ENCODE assay signal across 8 mouse cellular contexts in genomic region chr7:29289856-29290255, GRCm38 (mm10). TPM values are rescaled to one million over a fixed set of nuclear protein-coding genes. Genes with fewer than 3 reads are reported as not detected.
A peak's percentile ranks its signal among the peaks of the same experiment; 100 is the strongest.
DNase-seq lines count a peak whose midpoint lies in the region; ATAC-seq and TF ChIP-seq lines count a peak whose summit lies in the region.

No protein-coding gene starts in this region.

- H3K27me3 ChIP-seq in kidney, embryonic 14.5 days (ENCODE audit: control insufficient read depth, insufficient read depth, low read length) = peaks cover 7% of the 10 kb centered on the region
- H3K27me3 ChIP-seq in embryonic facial prominence, embryonic 15.5 days = no peaks in the 10 kb centered on the region
- H3K27me3 ChIP-seq in intestine, postnatal 0 days (replicated peaks; ENCODE audit: control insufficient read depth, insufficient read depth, low read length) = no peaks in the 10 kb centered on the region
- peaks cover 43% of the 10 kb centered on the region for H3K27me3 ChIP-seq in midbrain, embryonic 12.5 days

- no peak for DNase-seq in kidney, postnatal 36 days
- DNase-seq in urinary bladder, postnatal 25 days (ENCODE audit: low spot score) = no peak
- no peak for DNase-seq in retina, embryonic 14.5 days (ENCODE audit: low spot score)

- no peak for TF ChIP-seq CTCF in intestine, postnatal 0 days (IDR thresholded peaks at IDR 0.05; ENCODE audit: low read depth)

- H3K4me1 ChIP-seq in kidney, embryonic 14.5 days (ENCODE audit: control insufficient read depth, insufficient read depth, low read length) = peaks cover 44% of the 10 kb centered on the region
- H3K4me1 ChIP-seq in embryonic facial prominence, embryonic 15.5 days = peaks cover 50% of the 10 kb centered on the region
- H3K4me1 ChIP-seq in intestine, postnatal 0 days (replicated peaks; ENCODE audit: control insufficient read depth, insufficient read depth, low read length) = 0 out of 2 replicates have a peak, but pooled peaks cover 3% of the 10 kb centered on the region
- peaks cover 49% of the 10 kb centered on the region for H3K4me1 ChIP-seq in midbrain, embryonic 12.5 days

- 52% methylated on average over 6 of the region's 6 CpGs for WGBS in kidney, embryonic 14.5 days
- 59% methylated on average over 6 of the region's 6 CpGs for WGBS in embryonic facial prominence, embryonic 15.5 days
- WGBS in intestine, postnatal 0 days = 66% methylated on average over 6 of the region's 6 CpGs
- WGBS in midbrain, embryonic 12.5 days = 84% methylated on average over 6 of the region's 6 CpGs

- peak overlapping the region; percentile 70 for H3K27ac ChIP-seq in kidney, embryonic 14.5 days (ENCODE audit: low read depth, low read length)
- 0 out of 2 replicates have a peak overlapping the region, but pooled peaks have one; percentile 73 for H3K27ac ChIP-seq in embryonic facial prominence, embryonic 15.5 days (replicated peaks)
- H3K27ac ChIP-seq in intestine, postnatal 0 days (ENCODE audit: low read depth, low read length) = peak overlapping the region; percentile 50; the same call in 1 of the 2 replicates
- H3K27ac ChIP-seq in midbrain, embryonic 12.5 days (replicated peaks) = 0 out of 2 replicates have a peak overlapping the region, but pooled peaks have one; percentile 25

- peak overlapping the region; percentile 47; the same call in 1 of the 2 replicates for H3K9ac ChIP-seq in kidney, embryonic 14.5 days (ENCODE audit: low read depth, low read length)
- H3K9ac ChIP-seq in embryonic facial prominence, embryonic 15.5 days = 0 out of 2 replicates have a peak overlapping the region, but pooled peaks have one; percentile 33
- H3K9ac ChIP-seq in intestine, postnatal 0 days (ENCODE audit: low read depth, low read length) = peak overlapping the region; percentile 50
- peak overlapping the region; percentile 61; the same call in 1 of the 2 replicates for H3K9ac ChIP-seq in midbrain, embryonic 12.5 days (replicated peaks)

- H3K9me3 ChIP-seq in kidney, embryonic 14.5 days (ENCODE audit: control insufficient read depth, low read length) = no peaks in the 10 kb centered on the region
- H3K9me3 ChIP-seq in embryonic facial prominence, embryonic 15.5 days (replicated peaks) = no peaks in the 10 kb centered on the region
- H3K9me3 ChIP-seq in intestine, postnatal 0 days (ENCODE audit: control insufficient read depth) = no peaks in the 10 kb centered on the region
- no peaks in the 10 kb centered on the region for H3K9me3 ChIP-seq in midbrain, embryonic 12.5 days

- H3K4me3 ChIP-seq in kidney, embryonic 14.5 days (ENCODE audit: low read length) = peak overlapping the region; percentile 56
- peak overlapping the region; percentile 62 for H3K4me3 ChIP-seq in embryonic facial prominence, embryonic 15.5 days (replicated peaks)
- H3K4me3 ChIP-seq in intestine, postnatal 0 days (ENCODE audit: low read depth, low read length) = peak overlapping the region; percentile 59
- peak overlapping the region; percentile 53 for H3K4me3 ChIP-seq in midbrain, embryonic 12.5 days

- H3K36me3 ChIP-seq in kidney, embryonic 14.5 days (ENCODE audit: control insufficient read depth, insufficient read depth, low read length) = no peaks in the 10 kb centered on the region
- H3K36me3 ChIP-seq in embryonic facial prominence, embryonic 15.5 days = no peaks in the 10 kb centered on the region
- no peaks in the 10 kb centered on the region for H3K36me3 ChIP-seq in intestine, postnatal 0 days (ENCODE audit: control insufficient read depth, insufficient read depth)
- no peaks in the 10 kb centered on the region for H3K36me3 ChIP-seq in midbrain, embryonic 12.5 days

- no peak for ATAC-seq in kidney, embryonic 14.5 days (ENCODE audit: low FRiP score, low TSS enrichment)
- no peak for ATAC-seq in embryonic facial prominence, embryonic 15.5 days (ENCODE audit: insufficient number of reproducible peaks, low FRiP score, low TSS enrichment, low read depth)
- ATAC-seq in intestine, postnatal 0 days = no peak
- ATAC-seq in midbrain, embryonic 12.5 days (ENCODE audit: low FRiP score, low read depth) = no peak
- no peak for ATAC-seq in CD4-positive, CD25-positive, alpha-beta regulatory T cell, adult 4 months

- H3K4me2 ChIP-seq in kidney, embryonic 14.5 days (replicated peaks; ENCODE audit: low read depth, low read length) = peak overlapping the region; percentile 87
- peak overlapping the region; percentile 92 for H3K4me2 ChIP-seq in embryonic facial prominence, embryonic 15.5 days (replicated peaks)
- H3K4me2 ChIP-seq in intestine, postnatal 0 days (replicated peaks; ENCODE audit: low read depth) = peak overlapping the region; percentile 90
- H3K4me2 ChIP-seq in midbrain, embryonic 12.5 days (replicated peaks) = peak overlapping the region; percentile 85

RNA-seq across cellular contexts. Expression of gene Ppp1r14a, which starts 0.7 kb away (rescaled TPM):
- polyA plus RNA-seq in kidney, embryonic 14.5 days (2014; fragmentation: Nextera tagmentation; extraction: Ambion mirVana) = 19.3 and 27.7 TPM in 2 replicates
- polyA plus RNA-seq in embryonic facial prominence, embryonic 15.5 days (2015; fragmentation: Nextera tagmentation; extraction: Ambion mirVana) = 17.3 and 18.1 TPM in 2 replicates
- polyA plus RNA-seq in intestine, postnatal 0 days (2015; fragmentation: Nextera tagmentation; extraction: Ambion mirVana) = 35.2 and 37.0 TPM in 2 replicates
- polyA plus RNA-seq in midbrain, embryonic 12.5 days (2016; fragmentation: Nextera tagmentation; extraction: Ambion mirVana) = 19.2 and 20.0 TPM in 2 replicates
- polyA plus RNA-seq in CD4-positive, CD25-positive, alpha-beta regulatory T cell, adult 4 months (2017; shearing (Covaris generic)) = not detected

RNA-seq across cellular contexts. Expression of gene Spint2, which starts 8.1 kb away (rescaled TPM):
- 198 and 239 TPM in 2 replicates for polyA plus RNA-seq in kidney, embryonic 14.5 days (2014; fragmentation: Nextera tagmentation; extraction: Ambion mirVana)
- 212 and 261 TPM in 2 replicates for polyA plus RNA-seq in embryonic facial prominence, embryonic 15.5 days (2015; fragmentation: Nextera tagmentation; extraction: Ambion mirVana)
- 685 and 722 TPM in 2 replicates for polyA plus RNA-seq in intestine, postnatal 0 days (2015; fragmentation: Nextera tagmentation; extraction: Ambion mirVana)
- 23.8 and 25.7 TPM in 2 replicates for polyA plus RNA-seq in midbrain, embryonic 12.5 days (2016; fragmentation: Nextera tagmentation; extraction: Ambion mirVana)
- 10 to 100 TPM; 71.7 to 73.2 TPM for polyA plus RNA-seq in CD4-positive, CD25-positive, alpha-beta regulatory T cell, adult 4 months (2017; shearing (Covaris generic))

RNA-seq across cellular contexts. Expression of gene Dpf1, which starts 13.9 kb away (rescaled TPM):
- polyA plus RNA-seq in kidney, embryonic 14.5 days (2014; fragmentation: Nextera tagmentation; extraction: Ambion mirVana) = 4.5 and 5.5 TPM in 2 replicates
- 14.4 and 20.4 TPM in 2 replicates for polyA plus RNA-seq in embryonic facial prominence, embryonic 15.5 days (2015; fragmentation: Nextera tagmentation; extraction: Ambion mirVana)
- polyA plus RNA-seq in intestine, postnatal 0 days (2015; fragmentation: Nextera tagmentation; extraction: Ambion mirVana) = 1.7 TPM in 2 replicates
- polyA plus RNA-seq in midbrain, embryonic 12.5 days (2016; fragmentation: Nextera tagmentation; extraction: Ambion mirVana) = 115 and 119 TPM in 2 replicates
- polyA plus RNA-seq in CD4-positive, CD25-positive, alpha-beta regulatory T cell, adult 4 months (2017; shearing (Covaris generic)) = not detected

RNA-seq across cellular contexts. Expression of gene 2200002D01Rik, which starts 41.6 kb away (rescaled TPM):
- polyA plus RNA-seq in kidney, embryonic 14.5 days (2014; fragmentation: Nextera tagmentation; extraction: Ambion mirVana) = 5.2 and 8.3 TPM in 2 replicates
- polyA plus RNA-seq in embryonic facial prominence, embryonic 15.5 days (2015; fragmentation: Nextera tagmentation; extraction: Ambion mirVana) = 11.5 and 12.2 TPM in 2 replicates
- 836 and 862 TPM in 2 replicates for polyA plus RNA-seq in intestine, postnatal 0 days (2015; fragmentation: Nextera tagmentation; extraction: Ambion mirVana)
- polyA plus RNA-seq in midbrain, embryonic 12.5 days (2016; fragmentation: Nextera tagmentation; extraction: Ambion mirVana) = 2.1 and 2.9 TPM in 2 replicates
- polyA plus RNA-seq in CD4-positive, CD25-positive, alpha-beta regulatory T cell, adult 4 months (2017; shearing (Covaris generic)) = 1 to 10 TPM; 1.0 to 1.6 TPM

RNA-seq across cellular contexts. Expression of gene Yif1b, which starts 51.7 kb away (rescaled TPM):
- 120 and 132 TPM in 2 replicates for polyA plus RNA-seq in kidney, embryonic 14.5 days (2014; fragmentation: Nextera tagmentation; extraction: Ambion mirVana)
- polyA plus RNA-seq in embryonic facial prominence, embryonic 15.5 days (2015; fragmentation: Nextera tagmentation; extraction: Ambion mirVana) = 121 TPM in 2 replicates
- 40.6 and 41.7 TPM in 2 replicates for polyA plus RNA-seq in intestine, postnatal 0 days (2015; fragmentation: Nextera tagmentation; extraction: Ambion mirVana)
- 72.5 and 83.2 TPM in 2 replicates for polyA plus RNA-seq in midbrain, embryonic 12.5 days (2016; fragmentation: Nextera tagmentation; extraction: Ambion mirVana)
- 10 to 100 TPM; 58.4 to 71.7 TPM for polyA plus RNA-seq in CD4-positive, CD25-positive, alpha-beta regulatory T cell, adult 4 months (2017; shearing (Covaris generic))

Comparison
In these comparisons a context has a peak if more than half of its experiments do, and no peak if none do; other contexts are left out.
1. RNA of gene Ppp1r14a, which starts 0.7 kb away (polyA plus RNA-seq): 35.2 to 37.0 TPM in intestine, postnatal 0 days, 19.3 to 27.7 TPM in kidney, embryonic 14.5 days, 19.2 to 20.0 TPM in midbrain, embryonic 12.5 days and 17.3 to 18.1 TPM in embryonic facial prominence, embryonic 15.5 days; not detected in CD4-positive, CD25-positive, alpha-beta regulatory T cell, adult 4 months; every median in the first group is over 10 times any median in the second.
2. Peak in every context shown above with its lines, with median percentiles within 50 percentile points of each other: H3K27ac ChIP-seq, H3K4me2 ChIP-seq, H3K4me3 ChIP-seq and H3K9ac ChIP-seq.